Mouse (Mus musculus): ENCODE measurements at regions not wholly inside any gene's neighbourhood (a gene's known extent, or its start where the extent isn't known, plus 50 kb on each side); places are given as distances from the start of the nearest gene placed in this dataset.
"Not testable (repeated sequence)": the region's sequence is repeated elsewhere in the genome, so short reads cannot be mapped to it uniquely, and the experiment has no call there.

GRCm38 (mm10) chr3:98968811-98969210 lies 75.8 kb upstream of the Hao2 start:
- DNase-seq (ENCODE audit: inconsistent ontology term) = no peak

- peak; percentile 27 for DNase-seq (ENCODE audit: inconsistent ontology term)
Measured at GRCm38 (mm10) chr3:98975777-98976176, 82.7 kb upstream of the Hao2 start.

DNA sequence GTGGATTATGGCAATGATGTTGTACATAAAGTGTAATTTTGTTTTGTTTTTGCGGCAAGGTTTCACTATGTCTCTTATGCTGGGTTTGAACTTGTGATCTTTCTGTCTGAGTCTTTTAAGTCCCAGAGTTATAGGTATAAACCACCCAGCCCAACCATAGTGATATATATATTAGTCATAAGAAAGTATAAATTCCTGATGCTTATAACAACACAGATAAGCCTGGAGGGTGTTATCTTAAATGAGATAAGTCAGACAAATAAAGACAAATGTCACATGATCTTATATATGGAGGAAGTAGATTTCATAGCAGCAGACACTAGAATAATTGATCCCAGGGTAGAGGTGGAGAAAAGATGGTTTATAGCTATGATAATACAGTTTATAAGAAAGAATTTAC lies 89.7 kb upstream of the Hao2 start:
- DNase-seq (ENCODE audit: inconsistent ontology term) = no peak

DNA sequence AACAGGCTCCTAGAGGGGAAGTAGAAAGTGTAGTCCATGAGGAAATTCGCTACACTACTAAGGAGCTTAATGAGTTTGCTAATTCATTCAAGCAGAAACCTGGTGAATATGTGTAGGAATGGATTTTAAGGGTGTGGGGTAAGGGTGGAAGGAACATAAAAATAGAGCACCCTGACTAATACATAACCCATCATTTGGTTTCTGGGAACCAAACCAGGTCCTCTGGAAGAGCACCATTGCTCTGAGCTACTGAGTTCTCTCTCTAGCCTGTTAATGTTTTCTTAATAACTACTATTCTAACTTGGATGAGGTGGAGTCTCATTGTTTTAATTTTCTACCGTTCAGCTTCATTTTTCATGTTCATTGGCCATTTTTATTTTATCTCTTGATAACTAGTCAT lies 94.2 kb upstream of the Hao2 start:
- not testable (repeated sequence) for DNase-seq (ENCODE audit: inconsistent ontology term)

DNA sequence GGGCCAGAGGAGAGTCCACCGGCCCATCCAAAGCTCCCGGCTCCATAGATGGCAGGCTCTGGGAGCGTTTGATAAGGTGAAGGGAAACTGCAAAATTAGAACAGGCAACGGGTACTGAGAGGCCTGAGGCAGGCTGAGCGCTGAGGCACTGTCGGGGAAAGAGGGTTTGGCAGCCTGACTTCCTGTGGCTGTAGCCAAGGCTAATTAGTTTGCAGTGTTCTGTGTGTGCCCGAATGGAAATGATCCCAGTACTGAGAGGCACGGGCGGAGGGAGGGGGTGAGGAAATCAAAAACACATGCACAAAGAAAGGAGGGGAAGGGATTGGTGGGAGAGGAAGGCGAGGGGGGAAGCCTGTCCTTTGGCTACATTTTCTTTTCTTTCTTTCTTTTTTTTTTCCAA lies 97.8 kb upstream of the Hao2 start:
- DNase-seq (ENCODE audit: inconsistent ontology term) = peak; percentile 45

DNA sequence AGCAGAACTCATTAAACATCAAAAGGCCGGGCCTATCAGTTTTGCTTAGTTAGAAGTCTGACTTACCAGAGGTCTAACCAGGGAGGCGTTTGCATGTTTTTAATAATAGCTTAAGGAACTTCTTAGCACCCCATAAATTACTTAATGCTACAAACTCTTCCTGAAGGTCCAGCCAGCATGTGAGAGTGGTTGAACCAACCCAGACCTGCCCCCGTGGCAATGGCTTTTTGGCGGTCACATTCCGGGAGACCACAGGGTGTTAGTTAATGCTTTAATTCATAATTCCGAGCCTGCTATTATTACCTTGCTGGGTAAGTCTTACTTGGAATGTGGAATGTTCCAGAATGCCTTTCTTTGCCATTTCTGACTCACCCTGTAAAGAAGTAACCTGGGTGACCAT lies 98.2 kb upstream of the Hao2 start:
- DNase-seq (ENCODE audit: inconsistent ontology term) = no peak

GRCm38 (mm10) chr3:98994086-98994485 lies 101.0 kb upstream of the Hao2 start:
- no peak for DNase-seq (ENCODE audit: inconsistent ontology term)

GRCm38 (mm10) chr3:99030636-99031035 lies 110.2 kb upstream of the Wars2 start:
- no peak for DNase-seq (ENCODE audit: inconsistent ontology term)

DNA sequence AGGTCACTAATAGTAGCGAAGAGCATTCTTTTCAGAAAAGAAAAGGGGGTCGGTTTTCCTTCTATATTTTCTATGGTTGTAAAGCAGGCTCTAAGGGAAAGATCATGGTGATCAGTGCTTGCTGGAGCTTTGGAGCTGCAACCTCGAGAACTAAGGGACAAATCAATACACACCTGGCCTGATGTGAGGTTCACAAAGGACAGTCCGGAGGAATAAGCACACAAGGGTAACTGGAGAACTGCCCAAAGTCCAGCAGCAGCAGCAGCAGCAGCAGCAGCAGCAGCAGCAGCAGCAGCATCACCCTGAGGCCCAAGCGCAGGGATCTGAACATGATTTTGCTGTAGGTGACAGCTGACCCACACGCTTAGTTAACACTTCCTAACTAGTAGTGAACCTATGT lies 94.7 kb upstream of the Wars2 start:
- no peak for DNase-seq (ENCODE audit: inconsistent ontology term)

GRCm38 (mm10) chr3:99047156-99047555 lies 93.7 kb upstream of the Wars2 start:
- no peak for DNase-seq (ENCODE audit: inconsistent ontology term)

GRCm38 (mm10) chr3:99049305-99049704 lies 91.6 kb upstream of the Wars2 start:
- no peak for DNase-seq (ENCODE audit: inconsistent ontology term)

DNA sequence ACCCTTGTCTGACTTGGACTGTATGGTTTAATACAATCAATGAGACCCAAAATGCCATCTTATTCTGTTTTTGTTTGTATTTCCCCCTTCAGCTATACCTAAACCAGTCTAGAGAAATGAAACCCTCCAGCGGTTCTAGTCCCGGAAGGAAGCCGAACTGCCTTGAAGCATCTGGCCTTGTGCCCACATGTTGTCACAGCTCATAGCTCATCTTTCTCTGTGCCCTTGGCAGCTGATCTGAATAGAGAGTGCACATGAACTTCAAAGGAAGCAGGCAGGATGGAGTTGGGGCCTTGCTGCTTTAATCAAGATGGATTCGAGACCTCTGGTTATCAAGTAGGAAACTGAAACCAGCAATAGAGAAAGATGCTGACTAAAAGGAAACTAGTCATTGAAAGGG lies 88.7 kb upstream of the Wars2 start:
- no peak for DNase-seq (ENCODE audit: inconsistent ontology term)

DNA sequence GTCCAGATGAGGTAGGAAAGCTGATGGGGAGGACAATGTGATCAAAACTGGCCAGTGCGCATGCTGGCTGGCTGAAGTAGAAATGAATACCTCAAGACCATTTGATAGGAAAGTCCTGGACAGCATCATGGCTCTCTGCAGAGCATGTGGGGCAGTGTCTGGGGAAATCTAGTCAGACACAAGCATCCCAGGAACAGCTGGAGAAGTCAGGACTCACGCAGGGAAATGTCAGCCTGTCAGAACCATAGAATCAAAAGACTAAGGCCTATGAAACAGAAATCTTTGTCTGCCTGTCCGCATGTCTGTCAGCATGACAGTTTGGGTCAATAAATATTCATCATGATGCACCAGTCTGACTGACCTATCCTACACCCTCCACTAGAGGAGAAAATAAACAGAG lies 73.7 kb upstream of the Wars2 start:
- DNase-seq (ENCODE audit: inconsistent ontology term) = no peak

Data from Muller cell, postnatal 12 days (primary cell).